Mouse (Mus musculus): ENCODE data around the gene Dip2b.

The Dip2b gene

DNA sequence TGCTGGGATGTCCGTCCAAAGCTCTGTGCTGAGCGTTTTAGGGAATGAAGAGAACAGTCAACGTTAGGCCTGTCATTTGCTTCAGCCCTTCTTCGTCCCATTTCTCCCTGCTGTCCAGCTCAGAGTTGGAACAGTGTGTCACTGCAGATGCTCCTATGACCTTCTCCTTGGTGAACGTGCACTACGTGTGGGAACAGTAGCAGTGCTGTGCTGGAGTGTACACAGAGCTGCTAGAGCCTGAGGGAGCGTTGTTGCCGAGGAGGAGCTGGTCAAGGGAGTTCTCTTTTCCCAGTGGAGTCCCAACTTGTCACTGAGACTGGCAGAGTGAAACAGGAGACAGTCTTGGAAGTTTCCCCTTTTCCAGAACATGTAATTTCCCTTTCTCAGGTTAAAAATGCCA is 43.6 kb downstream of the Dip2b start:
- in situ Hi-C loops (cut with MboI, MseI) = no loop called here

DNA sequence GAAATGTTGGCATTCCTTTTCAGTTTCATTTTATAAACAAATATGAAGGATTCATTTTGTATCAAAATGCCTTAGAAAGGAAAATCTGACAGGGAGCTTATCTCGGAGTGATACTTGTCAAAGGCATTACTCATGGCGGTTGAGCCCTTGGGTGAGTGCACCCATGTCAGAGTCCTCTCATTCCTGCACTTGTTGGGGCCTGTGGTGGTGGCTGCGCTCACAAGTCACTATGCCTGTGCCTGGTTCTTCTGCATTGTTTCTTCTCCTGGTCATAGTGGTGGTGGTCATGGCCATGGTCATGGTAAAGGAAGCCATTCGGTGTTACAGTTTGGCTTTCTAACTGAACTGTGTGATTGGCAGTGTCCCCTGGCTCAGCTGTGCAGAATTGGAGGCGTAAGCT is 44.3 kb downstream of the Dip2b start:
- in situ Hi-C loops (cut with MboI, MseI) = no loop called here

DNA sequence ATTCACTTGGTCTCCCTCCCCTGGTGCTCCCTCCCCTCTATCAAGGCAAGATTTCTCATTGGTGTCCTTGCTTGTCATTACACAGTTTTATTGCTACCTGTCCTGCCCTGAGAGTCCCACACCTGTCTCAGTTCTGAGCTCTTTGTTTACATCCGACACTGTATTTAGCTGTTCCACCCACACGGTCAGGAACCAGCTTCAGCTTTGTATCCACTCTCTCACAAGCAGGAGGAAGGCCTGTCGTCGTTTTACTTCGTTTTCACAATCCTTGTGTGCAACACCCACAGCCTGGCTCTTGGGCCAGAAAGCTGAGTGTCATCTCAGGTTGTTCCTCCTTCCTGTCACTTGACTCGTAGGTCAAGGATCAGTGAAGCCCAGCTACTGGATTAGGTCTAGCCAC is 45.4 kb downstream of the Dip2b start:
- in situ Hi-C loops (cut with MboI, MseI) = no loop called here

DNA sequence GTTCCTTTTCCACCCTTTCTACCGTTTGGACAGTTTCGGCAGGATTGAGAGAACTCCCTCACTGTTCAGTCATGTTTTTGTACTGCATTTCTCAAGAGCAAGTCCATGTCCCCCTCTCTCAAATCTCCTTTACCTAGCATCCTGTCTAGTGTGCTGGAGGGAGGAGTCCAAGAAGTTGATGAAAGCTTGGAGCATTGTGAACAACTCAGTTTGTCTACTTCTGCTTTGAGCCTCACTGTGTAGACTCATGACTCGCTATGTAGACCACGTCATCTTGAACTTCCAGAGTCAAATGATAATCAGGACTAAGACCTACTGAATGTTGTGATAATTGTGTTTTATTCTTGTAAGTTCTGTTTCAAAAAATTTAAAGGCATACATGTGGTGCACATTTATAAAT is 46.4 kb downstream of the Dip2b start:
- in situ Hi-C loops (cut with MboI, MseI) = no loop called here

DNA sequence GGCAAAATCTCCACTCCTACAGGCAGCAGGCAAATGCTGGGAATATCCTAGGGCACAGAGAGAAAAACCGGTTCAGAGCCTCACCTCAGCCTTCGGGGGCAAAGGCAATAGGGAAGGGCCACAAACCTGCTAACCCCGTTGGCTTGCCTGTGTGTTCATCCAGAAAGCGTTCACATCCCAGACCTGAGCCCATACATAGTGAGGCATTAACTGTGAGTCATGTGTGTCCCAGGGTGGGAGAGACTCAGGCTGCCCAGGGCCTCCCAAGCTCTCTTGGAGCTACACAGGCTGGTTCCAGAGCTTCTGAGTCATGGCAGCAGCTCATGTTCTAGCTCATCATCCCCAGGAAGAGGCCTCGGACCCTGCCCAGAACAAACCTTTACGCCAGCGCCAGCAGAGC is 49.6 kb downstream of the Dip2b start:
- in situ Hi-C loops (cut with MboI, MseI) = no loop called here

DNA sequence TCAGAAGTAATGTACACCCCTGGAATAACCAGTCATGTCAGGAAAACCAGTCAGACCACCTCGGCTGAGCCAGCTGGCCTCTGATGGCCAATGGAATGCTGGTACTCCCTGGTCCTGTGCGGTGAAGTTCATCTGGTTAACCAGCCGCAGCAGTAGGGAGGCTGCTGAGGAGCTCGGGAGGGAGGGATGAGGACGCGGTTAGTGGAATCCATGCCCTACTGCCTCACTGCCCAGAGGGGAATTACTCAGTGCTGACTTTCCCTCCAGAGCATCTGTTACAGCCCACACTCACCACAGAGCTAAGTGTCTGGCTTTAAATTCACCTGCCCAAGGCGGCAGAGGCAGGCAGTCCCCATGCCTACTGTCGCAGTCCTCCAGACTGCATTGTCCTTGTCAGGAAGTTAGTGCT is 51.2 kb downstream of the Dip2b start:
- in situ Hi-C loops (cut with MboI, MseI) = no loop called here

DNA sequence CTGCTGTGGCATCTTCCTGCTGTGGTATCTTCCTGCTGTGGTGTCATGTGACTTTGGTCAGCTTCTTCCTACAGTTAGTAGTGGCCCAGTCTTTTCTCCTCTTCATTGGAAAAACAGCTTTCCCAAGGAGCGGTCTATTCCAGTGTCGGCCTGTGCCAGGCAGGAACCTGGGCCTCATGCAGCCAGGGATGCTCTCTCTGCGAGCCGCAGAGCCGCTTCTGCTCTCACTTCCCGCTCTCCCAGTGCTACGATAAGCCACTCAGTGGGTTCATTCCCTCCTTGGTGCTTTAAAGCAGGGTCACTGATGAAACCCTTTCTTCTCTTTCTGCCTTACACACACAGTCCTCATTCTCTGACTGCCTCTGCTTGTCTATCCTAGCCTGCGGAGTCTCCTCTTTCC is 53.4 kb downstream of the Dip2b start:
- in situ Hi-C loops (cut with MboI, MseI) = no loop called here

DNA sequence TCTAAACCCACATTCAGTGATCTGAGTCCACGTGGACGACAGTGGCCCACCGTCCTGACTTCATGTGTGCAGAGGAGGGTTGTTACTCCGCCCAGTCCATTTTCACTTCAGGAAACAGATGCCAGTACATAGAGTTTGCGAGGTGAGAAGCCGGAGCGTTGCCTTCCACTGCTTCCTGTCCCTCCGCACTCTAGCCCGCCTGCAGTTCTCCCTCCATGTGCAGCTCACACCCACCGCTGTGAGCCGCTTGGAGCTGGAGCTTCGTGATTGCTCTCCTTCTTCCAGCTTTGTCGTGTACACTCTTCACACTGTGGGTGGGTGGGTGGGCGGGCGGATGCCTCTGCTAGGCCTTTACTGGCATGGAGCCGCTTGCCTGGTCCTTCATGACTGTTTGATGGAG is 53.8 kb downstream of the Dip2b start:
- in situ Hi-C loops (cut with MboI, MseI) = no loop called here

DNA sequence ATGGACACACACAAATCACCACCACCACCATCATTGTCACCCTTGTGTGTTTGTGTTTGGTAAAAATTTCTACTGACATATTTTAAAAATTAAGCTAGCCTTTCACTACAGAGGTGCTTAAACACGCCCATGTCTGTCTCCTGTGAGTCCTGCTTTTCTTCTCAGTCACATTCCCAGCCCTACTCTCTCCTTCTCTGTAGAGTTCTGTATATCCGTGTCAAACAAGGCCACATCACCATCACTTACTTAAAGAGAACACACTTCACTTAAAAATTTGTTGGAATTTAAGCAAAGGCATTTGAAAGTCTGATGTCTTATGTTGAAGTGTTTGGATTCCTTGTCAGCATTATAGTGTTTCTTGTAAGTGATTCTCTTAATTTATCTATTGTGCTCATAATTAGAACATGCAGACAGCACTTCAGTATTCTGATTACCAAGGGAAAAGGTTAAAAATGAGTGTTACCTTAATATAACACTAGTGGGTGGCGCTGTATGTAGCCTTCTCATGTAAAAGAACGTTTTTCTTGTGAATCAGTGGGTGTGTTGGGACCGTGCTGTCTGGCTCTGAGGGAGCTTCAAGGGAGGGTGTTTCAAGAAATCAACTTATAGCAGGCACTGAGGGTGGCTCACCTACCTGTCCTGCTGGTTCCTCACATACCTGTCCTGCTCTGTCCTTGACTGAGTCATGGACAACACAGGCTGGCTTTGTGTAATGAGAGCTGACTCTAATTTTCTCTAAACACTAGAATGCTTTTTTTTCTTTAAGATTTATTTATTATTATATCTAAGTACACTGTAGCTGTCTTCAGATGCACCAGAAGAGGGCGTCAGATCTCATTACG is 58.3 kb downstream of the Dip2b start:
- in situ Hi-C loops (cut with MboI, MseI) = no loop called here

DNA sequence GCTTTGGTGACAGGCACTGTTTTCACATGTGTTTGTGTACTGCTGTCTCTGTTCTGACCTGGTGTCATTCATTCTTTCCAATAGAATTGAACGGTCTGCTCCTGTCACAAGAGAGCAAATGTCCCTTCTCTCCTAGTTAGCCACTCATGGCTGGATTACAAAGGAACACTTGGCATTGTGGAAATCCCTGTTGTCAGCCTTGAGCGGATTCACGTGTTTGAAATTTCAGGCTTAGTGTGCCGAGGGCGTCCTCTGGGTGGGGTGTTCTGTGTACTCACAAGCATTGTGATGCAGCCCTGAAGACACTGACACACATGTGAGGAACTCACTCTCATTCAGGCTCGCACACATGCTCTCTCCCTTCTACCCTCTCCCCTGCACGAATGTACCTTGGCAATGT is 61.9 kb downstream of the Dip2b start:
- in situ Hi-C loops (cut with MboI, MseI) = no loop called here

DNA sequence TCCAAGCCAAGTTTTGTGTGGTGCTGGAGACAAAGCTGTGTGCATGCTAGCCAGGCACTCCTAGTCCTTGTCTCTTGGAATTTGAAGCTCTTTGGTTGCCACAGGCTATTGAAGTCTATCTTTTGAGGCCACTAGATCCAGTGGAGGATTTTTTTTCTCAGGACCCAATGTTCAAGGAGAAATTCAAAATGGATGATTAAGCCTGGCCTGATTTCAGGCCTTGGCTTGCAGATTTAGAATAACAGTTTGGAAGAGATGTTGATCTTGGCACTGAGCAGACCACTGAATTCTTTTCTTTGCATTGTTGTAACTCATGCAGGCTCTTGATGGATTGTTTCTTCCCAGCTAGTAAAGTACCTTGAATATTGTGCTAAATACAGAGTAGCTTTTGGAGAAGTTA is 62.7 kb downstream of the Dip2b start:
- in situ Hi-C loops (cut with MboI, MseI) = no loop called here

DNA sequence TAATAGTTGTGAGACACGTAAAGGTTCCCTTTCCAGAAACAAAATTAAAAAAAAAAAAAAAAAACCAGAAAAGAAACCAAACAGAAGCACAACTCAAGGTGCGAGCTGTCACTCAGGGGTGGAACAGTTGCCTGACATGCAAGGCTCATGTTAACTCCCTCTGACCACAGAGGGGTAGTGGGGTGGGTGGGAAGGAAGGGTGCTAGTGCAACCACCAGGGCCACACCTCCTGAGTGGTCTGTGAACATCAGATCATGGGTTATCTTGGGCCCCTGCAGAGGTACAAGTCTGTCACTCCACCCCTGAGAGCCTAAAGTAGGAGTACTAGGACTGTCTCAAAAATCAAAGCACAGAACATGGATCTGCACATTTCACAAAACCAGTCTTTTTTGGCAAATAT is 65.7 kb downstream of the Dip2b start:
- in situ Hi-C loops (cut with MboI, MseI) = no loop called here

DNA sequence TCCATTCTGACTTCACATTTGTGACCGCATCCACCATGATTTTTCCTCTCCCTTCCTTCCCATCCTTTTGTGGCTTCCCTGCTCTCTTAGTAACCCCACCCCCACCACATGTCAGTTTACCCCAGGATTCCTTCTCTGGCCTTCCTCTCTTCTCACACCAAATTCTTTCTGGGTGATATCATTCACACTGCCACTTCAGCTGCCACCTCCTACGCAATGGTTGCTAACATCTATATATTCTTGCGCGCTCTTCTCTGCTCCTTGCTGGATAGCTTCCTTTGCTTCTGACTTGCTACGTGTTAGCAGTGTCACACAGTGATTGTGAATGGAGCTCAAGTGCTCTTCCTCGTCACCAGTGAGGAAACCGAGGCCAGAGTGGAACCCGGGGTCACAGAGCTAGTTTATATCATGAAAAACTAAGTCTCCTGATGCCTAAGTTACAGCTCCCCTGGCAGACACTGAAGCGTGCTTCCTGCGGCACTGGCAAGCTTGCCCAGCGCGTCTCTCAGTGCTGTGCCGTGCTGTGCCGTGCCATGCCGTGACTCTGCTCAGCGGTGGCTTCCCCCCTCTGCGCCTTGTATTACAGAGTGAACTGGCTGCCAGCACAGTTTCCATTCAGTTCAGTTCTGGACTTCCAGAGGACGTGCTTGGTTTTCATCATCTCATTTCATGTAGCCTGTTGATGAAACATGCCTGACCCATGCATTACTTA is 69.8 kb downstream of the Dip2b start:
- in situ Hi-C loops (cut with MboI, MseI) = no loop called here

DNA sequence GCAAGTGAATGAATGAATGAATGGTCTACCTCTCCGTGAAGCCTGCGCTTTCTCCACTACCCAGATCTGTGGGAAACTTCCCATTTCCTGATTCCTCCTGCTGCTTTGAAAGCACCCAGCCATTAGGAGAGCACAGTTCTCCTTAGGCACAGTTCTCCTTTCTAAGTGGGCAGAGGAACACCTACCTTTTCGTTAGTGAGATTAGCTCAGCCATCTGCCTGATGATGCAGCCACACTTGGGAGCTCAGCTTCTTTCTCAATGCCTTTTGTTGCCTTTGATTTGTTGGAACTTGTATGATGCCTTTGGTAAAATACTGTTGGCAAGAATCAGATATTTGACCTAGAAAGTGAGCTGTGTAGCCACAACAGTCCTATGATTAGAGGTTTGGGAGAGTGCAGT is 71.5 kb downstream of the Dip2b start:
- in situ Hi-C loops (cut with MboI, MseI) = no loop called here

DNA sequence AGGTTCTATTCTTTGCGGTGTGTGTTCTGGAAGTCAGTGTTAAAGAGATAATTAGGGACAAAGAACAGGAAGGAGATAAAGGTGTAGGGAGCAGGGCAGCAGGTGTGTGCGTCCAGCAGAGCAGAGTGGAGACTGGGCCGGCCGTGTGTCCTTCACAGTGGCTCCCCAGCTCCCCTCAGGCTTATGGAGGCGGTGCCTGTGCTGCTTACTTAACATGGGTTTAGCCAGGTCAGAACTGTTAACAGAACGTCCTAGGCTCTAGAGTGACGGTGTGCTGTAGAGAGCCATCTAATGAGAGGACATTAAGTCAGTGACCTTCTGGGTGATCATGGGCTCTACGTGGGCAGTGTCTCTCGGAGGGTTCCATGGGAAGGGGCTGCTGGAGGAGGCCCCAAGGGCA is 73.4 kb downstream of the Dip2b start:
- in situ Hi-C loops (cut with MboI, MseI) = no loop called here

DNA sequence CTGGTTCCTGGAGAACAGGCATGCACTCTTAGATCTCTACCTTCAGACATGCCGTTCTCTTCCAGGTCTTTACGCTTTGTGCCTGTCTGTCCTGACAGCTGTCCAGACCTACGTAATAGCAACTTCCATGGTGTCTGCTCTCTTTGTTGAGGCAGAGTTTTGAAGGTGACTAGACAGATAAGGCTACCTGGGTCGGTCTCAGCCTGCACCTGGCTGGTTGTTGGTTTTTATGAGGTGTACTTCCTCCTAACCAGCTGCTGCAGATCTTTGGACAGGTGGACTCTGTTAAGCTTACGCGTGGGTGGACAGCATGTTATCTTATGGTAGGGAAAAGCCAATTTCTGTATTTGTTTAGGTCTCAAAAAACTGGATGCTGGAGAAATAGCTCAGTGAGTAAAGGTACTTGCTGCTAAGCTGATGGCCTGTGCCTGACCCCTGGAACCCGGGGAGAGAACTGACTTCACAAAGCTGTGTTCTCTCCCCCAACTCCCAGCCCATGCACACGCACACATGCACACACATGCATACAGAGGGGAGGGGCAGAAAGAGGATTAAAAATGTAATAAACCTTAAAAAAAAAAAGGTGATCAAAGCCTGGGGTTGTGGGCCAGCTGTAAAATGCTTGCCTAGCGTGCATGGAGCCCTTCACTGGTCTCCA is 74.0 kb downstream of the Dip2b start:
- in situ Hi-C loops (cut with MboI, MseI) = no loop called here

DNA sequence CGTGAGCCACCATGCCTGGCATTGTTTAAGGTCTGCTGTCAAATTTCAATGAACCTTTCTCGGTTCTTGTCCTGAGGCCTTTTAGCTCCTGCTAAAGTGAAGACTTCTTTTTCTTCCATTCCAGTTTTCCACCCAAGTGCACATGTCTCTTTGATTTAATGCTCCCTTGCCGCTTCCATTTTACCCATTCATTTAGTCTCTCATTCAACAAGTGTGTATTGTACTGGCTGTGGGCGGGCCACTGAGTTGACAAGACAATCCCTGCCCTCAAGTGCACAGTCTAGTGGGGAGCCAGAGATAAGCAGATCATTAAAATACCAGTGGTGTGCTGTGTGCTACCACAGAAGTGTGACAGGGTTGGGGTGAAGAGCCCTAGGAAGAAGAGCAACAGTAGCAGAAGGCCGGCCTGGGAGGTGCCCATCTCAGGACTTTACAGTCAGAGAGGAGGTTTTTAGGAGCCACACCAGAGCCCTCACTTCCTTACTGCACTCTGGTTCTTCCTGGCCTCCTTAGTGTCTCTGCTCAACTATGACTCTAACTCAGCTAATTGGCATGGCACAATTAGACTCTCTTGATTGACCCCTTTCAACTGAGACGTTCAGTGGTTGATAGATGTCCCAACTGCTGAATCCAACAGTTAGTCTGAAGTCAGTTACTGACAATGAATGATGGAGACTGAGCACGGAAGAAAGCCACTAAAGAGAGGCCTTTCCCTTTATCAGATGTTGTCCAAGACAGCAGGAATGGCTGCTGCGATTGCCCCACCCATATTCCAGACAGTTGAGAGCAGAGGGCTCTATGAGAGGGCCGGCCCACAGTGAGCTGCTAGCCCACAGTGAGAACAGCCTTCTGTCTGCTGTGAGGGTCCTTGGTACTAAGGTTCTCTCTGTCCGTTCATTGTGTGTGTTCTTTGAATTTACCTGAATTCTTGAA is 75.1 kb downstream of the Dip2b start:
- in situ Hi-C loops (cut with MboI, MseI) = no loop called here

DNA sequence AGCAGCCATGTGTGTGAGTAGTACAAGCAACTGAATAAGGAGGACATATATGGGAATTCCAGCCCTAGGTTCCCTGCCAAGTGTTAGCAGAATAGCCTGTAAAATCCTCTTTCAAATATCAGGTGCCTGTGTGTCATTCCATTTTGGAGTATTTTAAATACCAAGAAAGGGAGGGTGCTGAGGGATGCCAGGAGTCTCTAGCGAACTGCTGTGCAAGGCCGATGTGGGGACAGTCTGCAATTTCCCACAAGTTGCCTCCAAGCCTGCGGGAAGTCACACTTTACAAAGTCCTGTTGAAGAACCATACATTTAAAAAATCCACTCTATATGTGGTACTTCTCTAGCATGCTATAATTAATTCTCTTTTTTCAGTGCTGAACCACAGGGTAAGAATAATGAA is 77.0 kb downstream of the Dip2b start:
- in situ Hi-C loops (cut with MboI, MseI) = no loop called here

DNA sequence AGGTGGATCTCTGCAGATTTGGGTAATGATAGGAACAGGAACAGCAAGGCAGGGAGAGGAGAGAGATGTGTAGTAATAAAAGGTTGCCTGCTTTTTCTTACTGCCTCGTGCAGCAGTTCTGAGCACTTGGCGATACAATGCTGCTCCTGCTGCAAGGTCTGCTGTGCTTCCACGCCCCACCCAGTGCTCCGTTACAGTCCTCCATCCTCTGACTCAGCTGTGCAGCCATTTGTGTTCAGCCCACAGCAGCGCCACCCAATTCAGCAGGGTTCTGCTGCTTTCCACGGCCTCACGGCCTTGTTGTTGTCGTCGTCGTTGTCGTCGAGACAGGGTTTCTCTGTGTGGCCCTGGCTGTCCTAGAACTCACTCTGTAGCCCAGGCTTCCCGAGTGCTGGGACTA is 77.9 kb downstream of the Dip2b start:
- in situ Hi-C loops (cut with MboI, MseI) = no loop called here

DNA sequence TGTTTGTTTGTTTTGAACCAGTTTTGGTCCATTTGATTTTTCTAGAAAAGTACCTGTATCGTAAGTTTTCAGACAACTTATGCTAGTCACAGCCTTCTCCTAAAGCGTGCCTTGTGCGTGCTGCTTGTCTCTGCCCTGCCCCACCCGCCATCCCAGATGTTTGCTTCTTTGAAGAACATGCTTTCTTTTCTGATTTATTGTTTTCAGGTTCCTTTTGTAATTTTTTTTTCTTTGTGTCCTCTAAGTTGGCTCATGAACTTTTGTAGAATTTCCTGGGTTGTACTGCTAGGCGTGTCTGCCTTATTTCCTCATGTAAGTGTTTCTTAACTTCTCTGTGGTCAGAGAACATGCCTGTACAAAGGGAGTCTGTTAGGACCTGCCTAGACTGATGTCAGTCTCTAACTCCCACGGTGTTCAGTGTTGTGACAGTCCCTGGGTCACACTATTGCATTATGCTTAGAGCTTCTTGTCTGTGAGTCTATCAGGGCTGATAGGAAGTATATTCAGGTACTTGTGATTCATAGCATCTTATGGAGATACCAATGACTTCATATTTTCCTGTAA is 80.8 kb downstream of the Dip2b start:
- in situ Hi-C loops (cut with MboI, MseI) = no loop called here

DNA sequence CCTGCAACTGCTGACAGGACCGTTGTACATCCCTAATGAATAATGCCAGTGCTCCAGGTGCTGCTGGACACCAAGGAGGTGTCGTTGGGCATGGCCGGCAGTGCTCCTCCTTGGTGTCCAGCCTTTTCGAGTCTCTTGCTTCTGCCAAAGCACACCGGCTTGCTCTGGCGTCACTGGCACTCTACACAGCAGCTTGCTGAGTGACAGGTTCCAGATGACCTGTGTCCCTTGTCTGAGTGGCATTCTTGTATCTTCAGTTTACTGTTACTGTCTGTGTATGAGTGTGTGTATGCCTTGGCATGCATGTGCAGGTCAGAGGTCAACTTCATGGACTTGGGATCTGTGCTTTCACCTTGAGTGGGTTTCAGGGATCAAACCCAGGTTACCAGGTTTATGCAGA is 83.0 kb downstream of the Dip2b start:
- in situ Hi-C loops (cut with MboI, MseI) = no loop called here
